Mouse (Mus musculus): Measurements from ENCODE around the gene Adamts12.

Adamts12 gene

DNA sequence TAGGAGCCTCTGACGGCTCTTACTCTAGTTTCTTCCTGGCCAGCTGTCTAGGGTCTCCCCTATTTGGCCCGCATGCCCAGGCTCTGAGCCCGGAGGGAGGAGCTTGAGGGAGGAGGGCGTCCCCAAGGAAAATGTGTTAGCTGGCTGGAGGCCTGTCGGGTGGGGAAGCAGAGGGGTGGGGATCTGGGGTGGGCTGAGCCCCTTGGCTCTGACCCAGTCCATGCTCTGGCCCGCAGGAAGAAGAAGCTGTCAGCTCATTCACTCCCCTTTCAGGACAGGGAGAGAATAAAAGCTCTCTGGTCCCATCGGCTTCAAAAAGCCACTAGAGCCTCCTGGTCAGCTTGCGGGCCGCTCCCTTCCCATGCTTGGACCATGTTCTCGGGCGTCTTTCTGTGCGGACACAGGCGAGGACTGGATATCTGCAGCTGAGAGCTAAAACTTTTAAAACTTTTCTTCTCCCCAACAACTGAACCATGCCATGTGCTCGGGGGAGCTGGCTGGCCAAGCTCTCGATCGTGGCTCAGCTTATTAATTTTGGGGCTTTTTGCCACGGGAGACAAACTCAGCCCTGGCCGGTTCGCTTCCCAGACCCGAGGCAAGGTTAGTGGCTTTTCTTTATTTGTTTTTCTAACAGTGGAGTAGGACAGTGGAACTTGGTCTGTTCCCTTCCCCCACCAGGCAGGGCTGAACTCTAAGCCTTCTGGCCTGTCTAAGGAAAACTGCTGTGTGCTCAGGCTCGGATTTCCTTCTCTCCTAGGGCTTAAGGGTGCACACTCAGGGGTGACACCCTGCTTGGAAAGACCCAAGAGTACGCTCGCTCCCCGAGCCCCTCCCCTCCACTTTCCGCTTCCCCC is at the start of gene Adamts12:
TSS of gene Adamts12 (plus strand) at position 233 of the 854 bp plus-strand sequence.
- no peak for DNase-seq (ENCODE audit: low spot score)

DNA sequence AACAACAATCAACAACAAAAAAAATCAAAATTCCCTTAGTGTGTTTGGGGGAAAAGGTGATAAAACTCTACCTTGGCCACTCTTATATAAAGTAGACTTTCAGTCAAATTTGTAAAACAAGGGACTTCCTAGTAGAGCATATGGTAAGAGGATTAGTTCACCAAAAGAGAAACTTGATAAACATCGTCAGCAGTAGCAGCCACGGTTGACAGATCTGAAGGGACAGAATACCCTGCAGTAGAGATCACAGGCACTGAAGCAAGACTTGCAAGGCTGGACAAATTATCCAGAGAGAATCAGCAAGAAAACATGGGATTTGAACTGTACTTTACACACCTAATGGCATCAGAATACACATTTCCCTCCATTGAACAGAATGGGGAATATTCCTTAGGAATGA is 49.7 kb upstream of the Adamts12 start:
- DNase-seq (ENCODE audit: low spot score), result no peak

GRCm38 (mm10) chr15:11026801-11027561 is 37.6 kb upstream of the Adamts12 start:
- DNase-seq (ENCODE audit: low spot score), result no peak

DNA sequence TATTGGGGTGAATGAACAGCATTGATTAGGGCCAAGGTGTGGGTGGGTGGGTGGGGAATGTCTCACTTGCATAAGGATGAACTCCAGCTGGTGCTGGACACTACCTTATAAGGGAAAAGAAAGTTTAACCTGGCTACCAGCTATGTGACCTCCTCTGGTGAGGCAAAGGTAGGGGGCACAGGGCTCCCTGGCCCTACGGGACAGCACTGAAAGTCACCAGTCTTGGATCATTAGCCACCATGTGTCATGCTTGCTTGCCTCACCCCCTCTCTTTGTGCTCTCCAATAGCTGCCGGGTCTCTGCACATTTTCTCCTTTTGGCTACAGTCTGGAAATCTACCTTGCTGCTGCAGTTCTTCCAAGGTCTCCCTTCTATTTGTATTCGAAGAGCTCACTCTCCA is 34.4 kb upstream of the Adamts12 start:
- DNase-seq (ENCODE audit: low spot score), result no peak

DNA sequence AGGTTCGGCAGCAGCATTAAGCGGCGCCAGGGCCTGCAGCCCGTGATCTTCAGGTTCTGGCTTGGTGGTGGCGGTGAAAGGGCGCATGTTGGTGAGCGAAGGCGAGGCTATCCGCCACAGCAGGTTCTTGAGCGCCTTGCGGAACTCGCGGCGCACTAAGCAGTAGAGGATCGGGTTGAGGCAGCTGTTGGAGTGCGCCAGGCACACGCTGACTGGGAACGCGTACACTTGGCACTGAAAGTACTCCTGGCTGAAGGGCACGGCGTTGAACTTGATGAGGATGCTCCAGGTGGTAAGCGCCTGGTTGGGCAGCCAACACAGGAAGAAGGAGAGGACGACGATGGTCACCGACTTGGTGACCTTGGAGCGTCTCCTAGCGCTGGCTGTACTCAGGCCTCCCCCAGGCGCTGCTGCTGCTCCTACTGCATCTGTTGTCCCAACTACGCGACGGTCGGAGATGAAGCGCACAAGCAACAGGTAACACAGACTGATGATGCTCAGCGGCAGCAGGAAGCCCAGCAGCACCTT is 28.6 kb upstream of the Adamts12 start:
- DNase-seq (ENCODE audit: low spot score), result no peak

- DNase-seq (ENCODE audit: low spot score), result no peak
Observed at GRCm38 (mm10) chr15:11036535-11037375, 27.8 kb upstream of the Adamts12 start.

DNA sequence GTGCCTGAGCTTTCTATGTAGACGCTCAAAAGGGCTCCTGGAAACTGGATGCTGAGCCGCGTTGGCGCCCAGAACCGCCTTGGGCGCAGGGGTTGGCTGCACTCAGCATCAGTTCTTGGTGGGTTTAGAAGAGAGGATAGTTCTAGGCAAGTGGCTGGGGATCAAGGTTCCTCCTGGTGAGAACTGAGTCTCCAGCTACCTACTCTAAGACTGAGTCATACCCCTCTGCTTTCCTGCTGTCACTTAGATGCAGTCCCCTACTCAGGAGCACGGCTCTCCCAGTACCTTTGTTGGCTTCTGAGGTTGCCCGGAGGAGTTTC is 27.3 kb upstream of the Adamts12 start:
- DNase-seq (ENCODE audit: low spot score), result no peak

- no peak for DNase-seq (ENCODE audit: low spot score)
Observed at GRCm38 (mm10) chr15:11037711-11038110, 26.9 kb upstream of the Adamts12 start, which contains the start of gene Rxfp3. Gene Rxfp3 (minus strand): TSS chr15:11037991.

DNA sequence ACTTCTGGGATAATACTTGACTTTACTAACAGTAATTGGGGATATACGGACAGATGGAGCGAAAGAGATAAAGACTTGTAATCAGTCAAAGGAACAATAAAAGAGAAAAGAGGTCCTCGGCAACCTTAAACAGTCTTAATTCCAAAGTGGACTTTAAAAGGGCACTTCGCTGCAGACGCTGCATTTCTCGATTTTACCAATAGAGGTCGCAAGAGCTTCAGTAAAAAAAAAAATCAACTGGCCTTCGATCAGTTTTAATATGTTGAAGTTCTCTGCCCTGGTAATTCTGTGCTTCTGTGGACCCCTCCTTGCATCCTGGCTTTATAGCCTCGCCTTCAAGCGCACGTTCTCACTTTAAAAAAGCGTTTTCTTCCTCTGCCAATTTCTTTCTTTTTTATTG is 26.1 kb upstream of the Adamts12 start:
- no peak for DNase-seq (ENCODE audit: low spot score)

GRCm38 (mm10) chr15:11040067-11040466 is 24.5 kb upstream of the Adamts12 start:
- DNase-seq (ENCODE audit: low spot score), result no peak

DNA sequence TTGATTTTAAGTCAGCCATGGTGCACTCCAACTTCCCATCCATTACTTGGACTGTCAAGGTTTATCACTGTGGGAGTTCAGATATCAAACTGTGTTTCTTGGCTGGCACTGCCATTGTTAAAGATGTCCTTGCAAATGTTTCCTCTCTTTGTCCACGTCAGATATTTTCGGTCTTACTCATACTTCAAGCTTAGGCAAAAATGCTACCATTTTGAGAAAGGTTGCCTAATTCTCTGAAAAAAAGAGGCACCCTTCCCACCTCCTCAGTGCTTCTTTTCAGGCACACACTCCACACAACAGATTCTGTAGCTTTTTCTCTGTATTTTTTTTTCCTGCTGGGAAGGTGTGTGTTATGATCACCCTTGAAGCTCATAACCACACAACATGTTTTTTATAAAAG is 23.4 kb upstream of the Adamts12 start:
- no peak for DNase-seq (ENCODE audit: low spot score)

DNA sequence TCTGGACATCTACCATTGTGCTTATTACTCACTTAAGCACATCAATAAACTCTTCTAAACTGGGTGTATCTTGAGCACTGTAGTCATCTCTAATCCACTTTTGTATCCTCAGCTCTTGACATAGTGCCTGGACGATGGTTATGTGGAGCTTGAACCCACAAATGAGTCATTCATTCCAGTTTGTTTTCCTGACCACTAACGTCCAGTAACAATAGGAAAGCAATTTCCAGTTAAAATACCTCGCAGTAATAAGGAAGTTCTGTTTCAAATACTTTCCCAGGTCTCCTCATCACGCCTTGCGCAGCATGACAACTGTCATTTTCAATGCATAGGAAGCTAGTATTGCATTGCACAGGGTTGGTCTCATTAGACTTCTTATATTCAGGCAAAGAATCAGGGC is 21.8 kb upstream of the Adamts12 start:
- no peak for DNase-seq (ENCODE audit: low spot score)

DNA sequence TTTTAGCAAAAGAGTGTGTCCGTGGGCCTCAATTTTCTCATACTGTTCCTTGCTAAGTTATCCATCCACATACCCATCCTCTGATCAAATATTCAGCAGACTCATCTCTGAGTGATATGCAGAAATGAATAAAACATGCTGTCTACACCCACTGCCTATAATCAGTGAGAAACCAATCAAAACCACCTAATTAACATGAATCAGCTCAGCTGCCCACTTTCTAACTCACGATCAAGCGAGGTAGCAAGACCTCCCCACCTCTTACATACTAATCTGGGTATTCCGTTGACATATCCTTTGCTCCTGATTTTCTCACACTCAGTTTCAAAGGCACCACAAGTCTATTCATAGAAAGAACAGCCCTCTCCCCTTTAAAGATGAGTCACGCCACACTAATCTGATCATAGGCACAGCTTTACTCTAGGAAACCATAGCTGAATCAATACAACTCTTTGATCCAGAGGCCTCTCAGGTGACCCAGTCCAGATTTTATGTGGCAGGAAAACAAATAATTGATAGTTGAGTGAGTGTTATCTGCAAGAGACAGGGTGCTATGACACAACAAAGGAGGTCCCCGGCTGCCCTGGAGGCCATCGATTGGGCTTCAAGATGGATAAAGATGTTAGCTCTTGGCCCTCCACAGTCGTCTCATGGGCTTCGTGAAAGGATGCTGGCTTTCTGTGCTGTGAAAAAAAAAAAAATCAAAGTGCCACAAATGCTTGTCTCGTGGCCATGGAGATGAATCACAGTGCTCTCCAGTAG is 10.7 kb upstream of the Adamts12 start:
- no peak for DNase-seq (ENCODE audit: low spot score)

GRCm38 (mm10) chr15:11054440-11055080 is 10.0 kb upstream of the Adamts12 start:
- no peak for DNase-seq (ENCODE audit: low spot score)

DNA sequence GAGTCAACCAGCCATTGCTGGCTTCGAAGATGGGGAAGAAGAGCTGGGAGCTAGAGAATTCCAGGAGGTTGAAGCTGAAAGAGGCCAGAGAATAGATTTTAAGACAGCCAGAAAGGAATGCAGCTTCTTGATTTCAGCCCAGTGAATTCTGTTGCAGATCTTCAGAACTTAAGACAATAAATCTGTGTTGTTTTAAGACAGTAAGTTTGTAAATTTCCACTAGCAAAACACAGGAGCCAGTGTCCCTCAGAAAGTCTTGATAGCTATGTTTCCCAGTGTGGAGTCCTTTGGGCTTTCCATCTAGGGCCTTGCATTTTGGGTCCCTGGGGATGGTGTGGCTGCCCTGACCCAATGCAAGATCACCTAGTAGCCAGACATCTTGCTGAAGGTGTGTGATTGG is 1.7 kb upstream of the Adamts12 start:
- DNase-seq (ENCODE audit: low spot score), result no peak

GRCm38 (mm10) chr15:11064160-11064557 is 431 bp upstream of the Adamts12 start:
- DNase-seq (ENCODE audit: low spot score), result no peak

DNA sequence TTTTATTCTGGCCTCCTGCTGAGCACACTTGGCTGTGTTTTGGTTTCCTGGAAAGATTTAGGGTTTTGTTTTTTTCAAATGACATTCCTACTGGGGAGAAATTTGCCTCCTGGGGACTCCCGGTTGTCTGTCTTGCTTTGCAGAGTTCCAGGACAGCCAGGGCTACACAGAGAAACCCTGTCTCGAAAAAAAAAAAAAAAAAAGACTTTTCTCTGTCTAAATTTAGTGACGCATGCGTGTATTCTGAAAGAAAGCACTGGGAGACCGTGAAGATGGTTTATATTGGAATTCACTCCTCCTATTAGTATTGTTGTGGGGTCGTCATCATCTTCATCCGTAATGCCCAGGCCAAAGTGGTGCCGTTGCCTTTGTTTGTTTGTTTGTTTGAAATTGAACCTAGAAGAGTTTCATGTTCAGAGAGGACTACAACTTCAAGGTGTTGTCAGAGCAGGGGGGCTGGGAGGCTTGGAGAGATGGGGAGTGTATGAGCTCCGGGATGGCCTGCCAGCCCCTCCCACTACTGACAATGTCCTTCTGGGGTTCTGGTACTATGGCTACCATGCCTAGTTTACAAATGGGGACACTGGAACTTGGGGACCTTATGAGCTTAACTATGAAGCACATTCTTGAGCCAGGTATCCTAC is 1.1 kb downstream of the Adamts12 start:
- DNase-seq (ENCODE audit: low spot score), result no peak

- DNase-seq (ENCODE audit: low spot score), result no peak
Observed at GRCm38 (mm10) chr15:11066299-11066698, 1.7 kb downstream of the Adamts12 start.

GRCm38 (mm10) chr15:11067891-11068290 is 3.3 kb downstream of the Adamts12 start:
- no peak for DNase-seq (ENCODE audit: low spot score)

DNA sequence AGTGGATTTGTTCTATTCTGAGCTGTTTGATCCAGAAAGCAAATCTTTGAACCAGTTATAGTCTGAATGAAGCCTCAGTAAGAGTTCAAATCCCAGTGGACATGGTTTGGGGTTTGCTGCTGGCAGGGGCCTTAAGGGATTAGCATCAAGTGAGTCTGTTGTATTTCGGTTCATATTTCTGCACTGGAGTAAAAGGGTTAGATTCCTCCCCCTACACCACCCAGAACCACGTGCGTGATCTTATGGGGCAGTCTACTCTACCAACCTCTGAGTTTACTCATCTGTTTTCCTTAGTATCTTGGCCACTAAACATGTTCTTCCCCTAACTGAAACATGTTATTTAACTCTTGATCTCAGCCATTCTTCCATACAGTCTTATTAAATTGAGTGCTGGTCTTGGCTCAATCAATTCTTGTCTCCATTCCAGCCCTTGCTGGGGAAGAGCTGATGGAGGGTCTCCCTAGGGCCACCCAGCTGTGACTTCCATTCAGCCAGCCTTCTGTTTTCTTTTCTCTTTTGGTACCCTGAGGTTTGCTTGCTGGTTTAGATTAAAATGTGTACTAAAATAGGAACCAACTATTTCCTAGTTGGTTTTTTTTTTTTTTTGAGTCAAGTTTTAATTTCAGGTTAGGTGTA is 11.3 kb downstream of the Adamts12 start:
- DNase-seq (ENCODE audit: low spot score), result no peak

Data from left cerebral cortex, adult 11 months (tissue).